Mouse (Mus musculus) spleen, adult 18-20 months (tissue): ENCODE measurements at regions not wholly inside any gene's neighbourhood (a gene's known extent, or its start where the extent isn't known, plus 50 kb on each side); places are given as distances from the start of the nearest gene placed in this dataset.

Experiments
- DNase-seq, 2 experiments: peaks; one replicate each; pipeline ENCODE4 v3.0.0; 2022; ENCODE audit warnings: mixed read lengths in 2 of 2

GRCm38 (mm10) chr1:186501726-186502125 is 204.1 kb downstream of the Tgfb2 start:
- no peak for DNase-seq

DNA sequence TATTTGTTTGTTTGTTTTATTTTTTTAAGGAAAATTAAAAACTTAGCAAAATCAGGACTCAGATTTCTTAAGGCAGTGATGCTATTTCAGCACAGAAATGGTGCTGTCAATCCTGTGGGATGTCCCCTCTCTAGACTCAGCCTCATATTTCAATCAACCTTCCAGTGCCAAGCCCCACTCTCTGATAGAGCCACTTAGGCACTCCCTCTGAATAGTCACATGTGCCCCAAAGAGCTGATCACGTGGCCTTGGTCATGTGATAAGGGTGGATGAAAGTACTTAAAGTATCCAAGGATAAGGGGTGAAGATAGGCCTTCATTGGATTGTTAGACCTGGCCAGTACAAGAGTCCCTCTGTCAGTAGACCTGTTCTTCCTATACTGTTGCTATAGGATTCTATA is 207.9 kb downstream of the Tgfb2 start:
- no peak for DNase-seq

- DNase-seq, result no peak
Measured at GRCm38 (mm10) chr1:186497333-186497732, 208.5 kb downstream of the Tgfb2 start.

DNA sequence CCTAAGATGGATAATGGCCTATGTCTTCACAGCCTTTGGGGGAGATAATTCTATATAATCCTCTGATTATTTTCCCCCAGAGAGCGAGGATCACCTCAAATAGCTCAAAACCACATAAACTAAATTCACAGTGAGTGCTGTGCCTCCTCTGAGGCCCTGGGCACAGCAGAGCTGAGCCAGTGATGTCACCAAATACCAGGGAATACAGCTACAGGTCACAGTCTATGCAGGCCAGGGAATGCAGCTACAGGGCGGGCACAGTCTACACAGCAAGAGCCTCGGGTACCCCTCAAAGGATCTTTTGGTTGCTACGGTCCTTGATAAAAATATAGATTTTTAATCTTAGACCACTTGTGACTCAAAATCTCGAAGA is 211.4 kb downstream of the Tgfb2 start:
- no peak for DNase-seq

DNA sequence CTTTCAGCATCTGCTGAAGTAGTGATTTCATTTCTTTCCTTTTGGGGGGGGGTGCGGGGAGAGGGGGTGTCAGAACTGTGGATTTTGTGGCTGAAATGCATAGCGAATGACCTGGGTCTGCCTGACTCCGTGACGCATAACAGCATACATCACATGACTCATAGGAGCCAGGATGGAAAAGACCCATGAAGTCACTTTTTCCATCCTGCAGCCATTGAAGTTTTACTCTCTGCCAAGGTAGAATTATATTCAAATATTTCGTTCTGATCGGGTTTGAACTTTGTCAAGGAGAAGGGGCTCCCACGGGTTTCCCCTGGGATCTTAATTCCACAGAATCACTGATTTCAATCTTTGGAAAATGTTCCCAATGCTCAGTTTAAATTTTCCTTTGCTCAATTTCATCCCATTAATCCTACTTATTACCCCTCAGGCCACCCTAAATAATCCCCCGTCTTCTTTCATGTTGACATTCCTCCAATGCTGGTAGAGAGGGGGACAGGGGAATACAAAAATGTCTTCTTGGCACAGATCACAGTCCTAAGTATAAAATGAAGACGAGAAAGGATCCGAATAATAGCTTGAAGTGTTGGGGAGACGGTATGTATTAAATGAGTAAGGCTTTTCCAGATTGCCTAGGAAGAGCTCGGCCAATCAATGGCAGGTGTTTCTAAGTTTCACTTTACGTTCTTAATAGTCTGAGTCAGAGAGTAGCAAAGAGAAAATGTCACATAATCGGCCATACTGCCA is 212.0 kb downstream of the Tgfb2 start:
- no peak for DNase-seq

- DNase-seq, result no peak
Measured at GRCm38 (mm10) chr1:186482177-186482576, 223.6 kb downstream of the Tgfb2 start.

GRCm38 (mm10) chr1:186480019-186480418 is 225.8 kb downstream of the Tgfb2 start:
- no peak for DNase-seq

DNA sequence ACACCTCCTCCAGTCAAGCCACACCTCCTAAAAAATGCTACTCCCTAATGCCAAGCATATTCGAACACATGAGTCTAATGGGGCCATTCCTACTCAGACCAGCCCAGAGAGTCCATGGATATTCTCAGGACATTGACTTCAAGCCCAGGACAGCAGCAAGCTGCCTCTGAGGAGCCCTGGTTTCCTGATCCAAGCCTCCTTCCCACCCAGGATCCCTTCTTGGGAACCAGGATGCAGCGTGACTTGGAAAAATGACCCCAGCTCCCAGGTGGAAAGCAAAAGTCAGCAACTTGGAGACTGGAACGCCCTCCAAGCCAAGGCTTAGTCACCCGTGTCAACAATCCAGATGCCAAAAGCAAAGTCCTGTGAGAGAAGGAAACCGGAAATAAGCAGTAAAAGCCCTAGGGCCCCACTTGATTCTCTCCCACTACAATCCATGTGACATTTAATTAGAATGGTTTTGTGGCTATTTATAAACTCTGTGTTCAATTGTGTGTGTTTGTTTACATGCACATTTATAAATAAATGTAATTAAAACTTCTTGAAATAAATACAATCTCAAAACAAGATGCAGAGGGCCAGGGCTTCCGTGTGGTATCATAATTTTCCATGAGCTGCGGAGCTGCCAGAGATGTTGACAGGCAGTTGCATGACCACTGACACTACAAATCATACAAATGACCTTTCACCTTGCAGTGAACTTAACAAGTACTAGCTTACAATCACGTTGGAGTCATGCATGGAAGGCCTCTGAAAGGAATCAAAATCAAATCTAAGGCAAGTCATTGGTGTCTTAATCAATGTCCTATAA is 227.2 kb downstream of the Tgfb2 start:
- DNase-seq, result no peak

GRCm38 (mm10) chr1:186474844-186475243 is 230.9 kb downstream of the Tgfb2 start:
- no peak for DNase-seq

DNA sequence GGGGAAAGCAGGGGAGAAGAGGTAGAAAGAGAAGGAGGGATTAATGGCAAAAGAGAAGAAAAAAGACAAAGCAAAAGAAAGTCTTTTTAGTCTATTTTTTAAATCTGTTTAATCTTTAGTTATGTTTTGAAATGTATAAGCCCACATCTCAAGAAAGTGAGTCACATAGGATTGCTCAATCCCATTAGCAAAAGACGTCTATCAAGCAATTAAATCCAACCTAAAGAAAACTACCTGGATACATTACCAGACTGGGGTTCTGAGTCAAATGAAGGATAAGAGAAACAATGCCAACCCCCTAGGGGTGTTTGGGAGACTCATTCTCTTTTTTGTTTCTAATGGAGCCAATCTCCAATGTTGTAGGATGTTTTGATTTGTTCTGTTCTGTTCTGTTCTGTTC is 231.4 kb downstream of the Tgfb2 start:
- DNase-seq, result no peak

DNA sequence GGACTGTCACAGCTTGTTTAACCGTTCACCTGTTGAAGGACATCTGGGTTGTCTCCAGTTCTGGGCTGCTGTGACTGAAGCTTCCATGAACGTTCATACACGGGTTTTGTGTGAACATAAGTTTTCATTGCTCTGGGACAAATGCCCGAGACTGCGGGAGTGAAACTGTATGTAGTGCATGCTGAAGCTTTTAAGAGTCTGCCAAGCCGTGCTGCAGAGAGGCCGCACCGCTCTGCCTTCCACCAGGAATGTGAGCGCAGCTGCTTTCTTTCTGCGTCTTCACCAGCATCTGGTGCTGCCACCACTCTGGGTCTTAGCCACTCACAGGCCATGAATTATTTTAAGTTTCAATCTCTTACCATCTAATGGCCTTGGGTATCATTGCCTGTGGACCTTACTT is 232.8 kb downstream of the Tgfb2 start:
- no peak for DNase-seq

DNA sequence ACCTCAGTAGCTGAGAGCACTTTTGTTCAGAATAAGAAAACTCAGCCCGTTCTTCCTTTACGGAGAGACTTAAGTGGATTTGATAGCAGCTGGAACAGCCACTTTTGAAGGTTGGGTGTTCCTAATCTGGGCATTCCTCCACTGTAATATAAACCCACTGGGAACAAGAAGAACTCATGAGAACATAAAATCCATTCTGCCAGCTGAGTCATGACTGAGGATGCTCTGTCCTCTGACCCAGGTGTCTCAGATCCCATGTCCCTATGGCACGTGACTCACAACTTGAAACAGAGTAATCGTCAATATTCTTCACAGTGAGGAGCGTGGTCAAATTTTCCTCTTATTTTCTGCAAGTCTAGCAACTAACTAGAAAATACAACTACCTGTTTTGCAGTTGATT is 240.3 kb downstream of the Tgfb2 start:
- DNase-seq, result no peak

DNA sequence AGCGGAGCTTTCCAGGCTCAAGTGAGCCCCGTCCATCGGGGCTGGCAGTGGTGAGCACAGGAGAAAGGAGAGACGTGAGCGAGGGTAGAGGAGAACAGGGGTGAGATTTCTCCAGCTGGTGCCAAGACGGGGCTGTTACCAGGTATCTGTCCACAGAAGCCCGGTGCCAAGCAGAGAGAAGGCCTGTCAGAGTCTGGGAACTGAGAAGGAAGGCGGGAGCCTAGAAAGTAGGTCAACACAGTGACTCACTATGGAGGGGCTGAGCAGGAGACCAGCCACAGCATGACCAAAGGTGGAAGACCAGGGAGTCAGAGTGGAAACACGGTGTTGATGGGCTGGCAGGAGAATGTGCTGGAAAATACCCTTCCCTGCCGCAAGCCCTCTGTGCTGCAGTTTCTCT is 245.0 kb downstream of the Tgfb2 start:
- no peak for DNase-seq

DNA sequence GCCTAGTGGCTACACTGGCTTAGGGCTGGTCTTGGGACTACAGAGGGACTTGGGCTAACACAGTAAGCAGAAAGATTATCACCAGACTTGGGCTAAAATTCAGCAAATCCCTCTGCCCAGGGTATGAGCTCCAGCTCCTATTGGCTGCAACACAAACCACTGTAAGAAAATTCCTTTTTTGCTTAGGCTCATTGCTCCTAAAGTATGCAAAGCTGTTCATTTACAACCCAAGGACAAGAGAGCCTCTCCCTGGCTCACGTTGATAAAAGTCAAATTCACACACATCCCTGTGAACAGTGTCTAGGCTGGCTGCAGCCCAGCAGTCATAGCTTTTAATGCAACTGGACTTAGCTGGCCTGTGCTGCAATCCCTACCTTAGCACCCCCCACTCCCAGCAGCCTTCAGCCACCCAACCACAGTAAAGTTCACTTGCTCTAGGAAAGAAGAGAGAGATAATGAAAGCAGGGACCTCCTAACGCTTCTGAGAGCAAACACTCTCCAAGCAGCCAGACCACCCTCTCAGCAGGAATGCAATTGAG is 247.6 kb downstream of the Tgfb2 start:
- DNase-seq, result no peak

GRCm38 (mm10) chr1:186457098-186457497 is 248.7 kb downstream of the Tgfb2 start:
- no peak for DNase-seq

- DNase-seq, result no peak
Measured at GRCm38 (mm10) chr1:186456131-186456530, 249.7 kb downstream of the Tgfb2 start.

- no peak for DNase-seq
Measured at GRCm38 (mm10) chr1:186455177-186455660, 250.6 kb downstream of the Tgfb2 start.

- no peak for DNase-seq
Measured at GRCm38 (mm10) chr1:186454393-186455085, 251.2 kb downstream of the Tgfb2 start.

DNA sequence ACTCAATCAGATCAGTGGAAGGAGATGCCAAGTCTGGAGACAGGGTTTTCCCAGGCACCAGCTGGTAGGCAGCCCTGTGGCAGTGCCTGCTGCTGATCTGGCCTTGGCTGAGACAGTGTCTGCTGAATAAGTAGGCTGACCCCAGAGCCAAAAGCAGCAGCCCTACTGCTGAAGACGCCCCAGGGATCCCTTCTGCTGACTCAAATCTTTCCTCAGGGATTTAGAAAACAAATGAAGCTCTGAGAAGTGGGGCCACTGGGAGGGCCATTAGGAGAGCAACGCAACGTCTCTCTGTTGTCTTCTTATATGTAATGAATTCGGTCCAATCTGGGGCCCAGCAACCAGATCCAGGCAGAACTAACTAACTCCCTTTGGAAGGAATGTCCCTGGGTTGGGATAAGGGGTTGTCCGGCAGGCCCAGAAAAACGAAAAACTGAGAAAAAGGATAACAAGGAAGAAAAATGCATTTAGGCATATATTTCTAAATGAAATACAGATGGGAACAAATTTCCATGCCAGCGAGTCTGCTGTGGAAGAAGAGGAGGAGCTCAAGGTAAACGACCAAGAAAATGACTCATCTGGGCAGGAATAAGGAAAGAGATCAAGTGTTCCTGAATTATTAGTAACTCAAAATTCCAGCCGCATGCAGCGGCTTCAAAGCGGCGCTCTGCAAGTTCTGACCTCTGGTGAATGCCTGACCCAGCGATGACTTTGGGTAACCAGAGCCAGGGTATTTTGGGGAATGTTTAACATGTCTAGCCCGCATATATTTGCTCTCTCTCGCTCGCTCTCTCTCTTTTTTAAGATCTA is 256.7 kb downstream of the Tgfb2 start:
- DNase-seq, result no peak

DNA sequence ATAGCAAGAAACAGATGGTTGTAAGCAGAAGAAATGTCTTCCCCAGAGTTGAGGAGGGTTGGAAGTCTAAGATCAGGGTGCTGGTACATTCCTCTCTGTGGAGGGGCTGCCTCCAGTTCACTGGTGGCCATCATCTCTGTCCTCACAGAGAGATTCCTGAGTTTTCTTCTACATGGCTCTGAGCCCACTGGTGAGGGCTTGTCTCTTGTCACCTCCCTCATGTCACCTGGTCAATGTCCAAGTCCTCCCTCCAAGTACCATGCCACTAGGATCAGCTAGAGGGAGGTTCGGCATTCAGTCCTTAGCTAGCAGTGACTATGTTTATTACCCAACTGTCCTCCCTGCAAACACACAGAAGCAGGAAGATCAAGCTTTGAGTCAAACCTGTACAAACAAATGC is 258.3 kb downstream of the Tgfb2 start:
- DNase-seq, result no peak

GRCm38 (mm10) chr1:186444701-186445131 is 261.1 kb downstream of the Tgfb2 start:
- no peak for DNase-seq

- DNase-seq, result no peak
Measured at GRCm38 (mm10) chr1:186442160-186442559, 263.6 kb downstream of the Tgfb2 start.
